Mouse (Mus musculus) hindbrain, embryonic 12.5 days (tissue): ENCODE data around the gene Fkbp10. TPM values are rescaled to one million over a fixed set of nuclear protein-coding genes. Genes with fewer than 3 reads are reported as not detected.

ENCODE experiments used
- ATAC-seq: fragments of 200-750 bp; cut with Nextera tagmentation; 2 replicates; pipeline ENCODE4 v1.8.0; 2017; ENCODE audit warnings: moderate TSS enrichment; ENCODE audit not compliant: low FRiP score
- H3K27ac ChIP-seq: fragments of 300-500 bp; sonication (generic); 2 replicates; pipeline ENCODE4 v1.5.1; 2016; ENCODE audit warnings: mild to moderate bottlenecking
- H3K27me3 ChIP-seq: fragments of 300-500 bp; sonication (generic); 2 replicates; pipeline ENCODE4 v1.6.1; 2016; ENCODE audit warnings: mild to moderate bottlenecking
- H3K36me3 ChIP-seq: fragments of 300-500 bp; sonication (generic); 2 replicates; pipeline ENCODE4 v1.6.1; 2016; ENCODE audit warnings: mild to moderate bottlenecking
- H3K4me1 ChIP-seq: fragments of 300-500 bp; sonication (generic); 2 replicates; pipeline ENCODE4 v1.6.1; 2016
- H3K4me2 ChIP-seq: fragments of 300-500 bp; sonication (generic); replicated peaks from 2 replicates; pipeline ENCODE4 v1.6.1; 2016; ENCODE audit warnings: mild to moderate bottlenecking
- H3K4me3 ChIP-seq: fragments of 300-500 bp; sonication (generic); 2 replicates; pipeline ENCODE4 v1.5.1; 2016; ENCODE audit warnings: mild to moderate bottlenecking
- H3K9ac ChIP-seq: fragments of 300-500 bp; sonication (generic); 2 replicates; pipeline ENCODE4 v1.6.1; 2016; ENCODE audit warnings: mild to moderate bottlenecking, moderate library complexity
- H3K9me3 ChIP-seq: fragments of 300-500 bp; sonication (generic); replicated peaks from 2 replicates; pipeline ENCODE4 v1.6.1; 2016; ENCODE audit warnings: mild to moderate bottlenecking
- WGBS: fragments of 180-500 bp; shearing (Covaris S2); methylation state at CpG from one replicate; pipeline ENCODE4 v1.1.7; 2016; 5-methylcytosine and 5-hydroxymethylcytosine counted together
- polyA plus RNA-seq: library from polyadenylated mRNA; unstranded; fragments of >200 nt; fragmentation: Nextera tagmentation; extraction: Ambion mirVana; gene quantifications from 2 replicates; pipeline ENCODE4 v1.2.1, GENCODE M21; 2016

Gene Fkbp10
- 72.5 and 75.6 TPM in 2 replicates for polyA plus RNA-seq

- Histone ChIP-seq H3K9ac (peak within 1 kb of the TSS; percentile 63), H3K36me3 (no peaks in the 10 kb centered on the region), H3K27ac (peak within 1 kb of the TSS; percentile 68), H3K9me3 (no peaks in the 10 kb centered on the region), H3K4me3 (peak within 1 kb of the TSS; percentile 51), H3K27me3 (peaks cover 35% of the 10 kb centered on the region), H3K4me2 (peak within 1 kb of the TSS; percentile 63), H3K4me1 (peaks cover 20% of the 10 kb centered on the region)
- ATAC-seq, result peak; percentile 38
- under 1% methylated on average over 31 of the region's 31 CpGs for WGBS
Measured at GRCm38 (mm10) chr11:100414914-100415822, at the start of gene Fkbp10. Gene Fkbp10, plus strand, starts transcription at chr11:100415697.

- Histone ChIP-seq H3K4me1 (0 out of 2 replicates have a peak, but pooled peaks cover 3% of the 10 kb centered on the region), H3K9me3 (no peaks in the 10 kb centered on the region), H3K4me2 (no peak overlapping the region), H3K36me3 (peaks cover 37% of the 10 kb centered on the region), H3K27me3 (no peaks in the 10 kb centered on the region), H3K27ac (no peak overlapping the region), H3K4me3 (no peak overlapping the region), H3K9ac (no peak overlapping the region)
- no peak for ATAC-seq
- WGBS, result 79% methylated on average over 7 of the region's 7 CpGs
Measured at GRCm38 (mm10) chr11:100369145-100369544, 46.4 kb upstream of the Fkbp10 start.

- Histone ChIP-seq H3K9ac (no peak overlapping the region), H3K36me3 (peaks cover 41% of the 10 kb centered on the region), H3K9me3 (no peaks in the 10 kb centered on the region), H3K27me3 (no peaks in the 10 kb centered on the region), H3K4me1 (0 out of 2 replicates have a peak, but pooled peaks cover 3% of the 10 kb centered on the region), H3K4me2 (no peak overlapping the region), H3K4me3 (no peak overlapping the region), H3K27ac (no peak overlapping the region)
- no peak for ATAC-seq
- 78% methylated on average over 8 of the region's 8 CpGs for WGBS
Measured at GRCm38 (mm10) chr11:100369822-100370221, 45.7 kb upstream of the Fkbp10 start.

DNA sequence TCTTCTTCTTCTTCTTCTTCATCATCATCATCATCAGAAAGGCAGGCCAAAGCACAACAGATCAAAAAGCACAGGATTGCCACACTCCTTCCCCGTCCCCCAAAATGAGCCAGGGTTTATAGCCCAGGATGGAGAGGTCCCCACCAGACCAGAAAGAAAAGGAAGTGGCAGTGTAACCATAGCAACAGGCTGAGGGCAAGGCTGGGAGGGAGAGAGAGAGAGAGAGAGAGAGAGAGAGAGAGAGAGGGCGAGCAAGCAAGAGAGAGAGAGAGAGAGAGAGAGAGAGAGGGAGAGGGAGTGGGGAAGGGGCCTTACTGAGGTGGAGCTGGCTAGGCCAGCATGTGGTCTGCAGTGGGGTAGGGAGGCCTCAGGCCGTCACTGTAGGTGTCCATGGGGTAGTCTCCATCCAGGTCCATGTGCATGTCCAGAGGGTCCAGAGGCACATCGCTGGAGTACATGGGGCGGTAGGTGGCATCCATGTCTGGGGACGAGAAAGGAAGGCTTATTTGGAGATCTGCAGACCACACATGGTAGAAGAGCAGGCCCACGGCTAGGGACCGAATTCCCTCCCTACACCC lies 43.4 kb upstream of the Fkbp10 start:
- 61% methylated on average over 7 of the region's 8 CpGs for WGBS
- Histone ChIP-seq H3K4me1 (0 out of 2 replicates have a peak, but pooled peaks cover 3% of the 10 kb centered on the region), H3K9ac (no peak overlapping the region), H3K27me3 (no peaks in the 10 kb centered on the region), H3K4me3 (no peak overlapping the region), H3K4me2 (no peak overlapping the region), H3K9me3 (no peaks in the 10 kb centered on the region), H3K36me3 (peaks cover 54% of the 10 kb centered on the region), H3K27ac (no peak overlapping the region)
- ATAC-seq, result 0 out of 2 replicates have a peak, but pooled peaks have one; percentile 35

- H3K4me3 ChIP-seq, result no peak overlapping the region
- H3K9me3 ChIP-seq, result no peaks in the 10 kb centered on the region
- ATAC-seq, result no peak
- H3K9ac ChIP-seq, result no peak overlapping the region
- 87% methylated on average over 9 of the region's 9 CpGs for WGBS
- H3K4me2 ChIP-seq, result no peak overlapping the region
- H3K36me3 ChIP-seq, result peaks cover 75% of the 10 kb centered on the region
- 0 out of 2 replicates have a peak, but pooled peaks cover 3% of the 10 kb centered on the region for H3K4me1 ChIP-seq
- H3K27ac ChIP-seq, result no peak overlapping the region
- H3K27me3 ChIP-seq, result no peaks in the 10 kb centered on the region
Measured at GRCm38 (mm10) chr11:100375127-100375526, 40.4 kb upstream of the Fkbp10 start.

GRCm38 (mm10) chr11:100376005-100376404 lies 39.5 kb upstream of the Fkbp10 start:
- H3K4me2 ChIP-seq, result no peak overlapping the region
- H3K4me1 ChIP-seq, result 0 out of 2 replicates have a peak, but pooled peaks cover 3% of the 10 kb centered on the region
- H3K36me3 ChIP-seq, result peaks cover 77% of the 10 kb centered on the region
- no peak overlapping the region for H3K27ac ChIP-seq
- H3K4me3 ChIP-seq, result no peak overlapping the region
- no peak overlapping the region for H3K9ac ChIP-seq
- 79% methylated on average over 4 of the region's 4 CpGs for WGBS
- H3K9me3 ChIP-seq, result no peaks in the 10 kb centered on the region
- ATAC-seq, result no peak
- no peaks in the 10 kb centered on the region for H3K27me3 ChIP-seq

GRCm38 (mm10) chr11:100376746-100377389 lies 38.6 kb upstream of the Fkbp10 start:
- Histone ChIP-seq H3K4me3 (no peak overlapping the region), H3K4me2 (no peak overlapping the region), H3K36me3 (peaks cover 80% of the 10 kb centered on the region), H3K4me1 (0 out of 2 replicates have a peak, but pooled peaks cover 3% of the 10 kb centered on the region), H3K9me3 (no peaks in the 10 kb centered on the region), H3K27me3 (no peaks in the 10 kb centered on the region), H3K9ac (no peak overlapping the region), H3K27ac (no peak overlapping the region)
- ATAC-seq, result no peak
- WGBS, result 87% methylated on average over 21 of the region's 21 CpGs

DNA sequence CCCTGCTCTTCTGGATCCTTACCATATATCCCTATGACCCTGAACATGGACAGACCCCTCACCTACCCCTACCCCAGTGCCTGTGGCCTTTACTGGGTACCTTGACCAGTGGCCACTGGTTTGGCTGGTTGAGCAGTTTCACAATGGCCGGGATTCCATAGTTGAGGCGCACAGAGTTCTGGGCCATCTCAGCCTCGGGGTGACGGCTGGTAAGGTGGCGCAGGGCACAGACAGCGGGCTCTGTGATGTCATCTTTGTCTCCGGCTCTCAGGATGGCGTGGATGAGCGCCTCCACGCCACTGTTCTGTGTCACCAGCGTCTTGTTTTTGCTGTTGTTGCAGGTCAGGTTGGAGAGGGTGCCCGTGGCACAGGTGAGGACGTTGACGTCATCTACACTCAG lies 37.5 kb upstream of the Fkbp10 start:
- WGBS, result 92% methylated on average over 14 of the region's 14 CpGs
- Histone ChIP-seq H3K4me3 (no peak overlapping the region), H3K4me1 (no peaks in the 10 kb centered on the region), H3K9ac (no peak overlapping the region), H3K27me3 (no peaks in the 10 kb centered on the region), H3K27ac (no peak overlapping the region), H3K36me3 (peaks cover 80% of the 10 kb centered on the region), H3K4me2 (no peak overlapping the region), H3K9me3 (no peaks in the 10 kb centered on the region)
- no peak for ATAC-seq

DNA sequence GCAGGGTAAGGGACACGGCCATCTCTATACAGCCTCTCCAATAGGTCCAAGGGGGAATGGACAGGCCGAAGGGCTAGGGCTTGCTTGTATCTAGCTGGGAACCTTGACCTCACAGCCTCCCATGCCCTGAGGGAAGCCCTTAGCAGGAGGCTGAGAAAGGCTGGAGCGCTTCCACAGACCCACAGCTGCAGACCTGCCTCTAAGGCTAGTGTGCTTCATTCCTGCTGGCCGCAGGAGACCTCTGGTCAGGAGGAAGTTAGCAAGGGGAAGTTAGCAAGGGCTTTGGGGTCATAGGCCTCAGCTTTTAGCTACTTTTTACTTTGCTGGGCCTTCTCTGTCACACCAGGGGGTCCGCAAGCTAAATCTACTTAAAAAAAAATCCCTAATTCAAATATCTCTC lies 37.1 kb upstream of the Fkbp10 start:
- H3K27ac ChIP-seq, result no peak overlapping the region
- no peak overlapping the region for H3K4me2 ChIP-seq
- H3K9ac ChIP-seq, result no peak overlapping the region
- 79% methylated on average over 5 of the region's 5 CpGs for WGBS
- no peak overlapping the region for H3K4me3 ChIP-seq
- no peaks in the 10 kb centered on the region for H3K4me1 ChIP-seq
- no peaks in the 10 kb centered on the region for H3K9me3 ChIP-seq
- peaks cover 79% of the 10 kb centered on the region for H3K36me3 ChIP-seq
- no peaks in the 10 kb centered on the region for H3K27me3 ChIP-seq
- no peak for ATAC-seq

- no peaks in the 10 kb centered on the region for H3K4me1 ChIP-seq
- no peak for ATAC-seq
- no peak overlapping the region for H3K27ac ChIP-seq
- no peaks in the 10 kb centered on the region for H3K9me3 ChIP-seq
- H3K4me3 ChIP-seq, result no peak overlapping the region
- H3K27me3 ChIP-seq, result no peaks in the 10 kb centered on the region
- H3K9ac ChIP-seq, result no peak overlapping the region
- H3K4me2 ChIP-seq, result no peak overlapping the region
- 90% methylated on average over 4 of the region's 4 CpGs for WGBS
- peaks cover 71% of the 10 kb centered on the region for H3K36me3 ChIP-seq
Measured at GRCm38 (mm10) chr11:100379311-100379710, 36.2 kb upstream of the Fkbp10 start.

DNA sequence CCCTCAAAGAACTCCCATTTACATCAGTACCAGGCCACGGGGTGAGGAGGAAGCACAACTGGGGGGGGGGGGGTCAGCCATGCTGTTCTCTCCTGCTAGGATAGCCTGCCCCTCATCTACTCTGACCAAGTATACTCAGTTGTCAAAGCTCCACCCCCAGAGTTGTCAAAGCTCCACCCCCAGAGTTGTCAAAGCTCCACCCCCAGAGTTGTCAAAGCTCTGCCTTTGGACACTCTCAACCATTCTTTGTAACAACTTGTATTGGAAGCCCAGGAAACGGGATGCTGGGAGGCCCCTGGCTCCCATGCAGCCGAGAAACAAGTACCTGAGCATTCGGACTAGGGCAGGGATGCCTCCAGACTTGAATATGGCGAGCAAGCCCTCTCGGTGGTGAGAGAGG lies 32.8 kb upstream of the Fkbp10 start:
- peaks cover 58% of the 10 kb centered on the region for H3K36me3 ChIP-seq
- WGBS, result 86% methylated on average over 6 of the region's 6 CpGs
- no peak overlapping the region for H3K4me3 ChIP-seq
- H3K4me1 ChIP-seq, result peaks cover 5% of the 10 kb centered on the region; the same call in 1 of the 2 replicates
- no peak overlapping the region for H3K9ac ChIP-seq
- no peak overlapping the region for H3K27ac ChIP-seq
- no peak overlapping the region for H3K4me2 ChIP-seq
- H3K9me3 ChIP-seq, result no peaks in the 10 kb centered on the region
- ATAC-seq, result no peak
- H3K27me3 ChIP-seq, result no peaks in the 10 kb centered on the region

DNA sequence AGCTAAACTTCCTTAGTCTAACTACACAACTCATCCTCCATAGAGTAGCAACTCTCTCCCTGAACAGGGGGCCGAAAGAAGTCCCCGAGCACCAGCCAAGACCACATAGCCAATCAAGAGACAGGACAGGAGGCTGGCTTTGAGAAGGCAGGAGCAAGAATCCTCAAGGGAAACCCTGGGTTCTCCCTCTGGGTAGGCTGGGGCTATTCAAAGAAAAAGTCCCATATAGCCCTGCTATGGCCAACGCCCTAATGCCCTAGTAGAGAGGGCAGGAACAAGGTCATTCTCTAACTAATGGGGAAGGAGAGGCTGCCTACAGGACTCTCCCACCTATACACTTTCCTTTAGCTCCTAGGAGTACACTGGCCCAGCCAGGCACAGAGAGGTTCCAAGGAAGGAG lies 30.5 kb upstream of the Fkbp10 start:
- H3K9ac ChIP-seq, result no peak overlapping the region
- H3K27me3 ChIP-seq, result no peaks in the 10 kb centered on the region
- WGBS, result 92% methylated on average over 3 of the region's 3 CpGs
- H3K9me3 ChIP-seq, result no peaks in the 10 kb centered on the region
- ATAC-seq, result no peak
- H3K4me3 ChIP-seq, result no peak overlapping the region
- no peak overlapping the region for H3K27ac ChIP-seq
- H3K36me3 ChIP-seq, result peaks cover 37% of the 10 kb centered on the region
- no peak overlapping the region for H3K4me2 ChIP-seq
- peaks cover 21% of the 10 kb centered on the region for H3K4me1 ChIP-seq
